Comparison of ENCODE assay signal across 8 mouse cellular contexts in genomic region chr2:151008939-151009509, GRCm38 (mm10). TPM values are rescaled to one million over a fixed set of nuclear protein-coding genes. Genes with fewer than 3 reads are reported as not detected.
DNase-seq lines count a peak whose midpoint lies in the region; ATAC-seq and TF ChIP-seq lines count a peak whose summit lies in the region.

No protein-coding gene starts in this region.

- H3K9me3 ChIP-seq in ES-E14 (ENCODE audit: control insufficient read depth, insufficient read depth, low read depth, low read length): no peaks in the 10 kb centered on the region
- H3K9me3 ChIP-seq in forebrain, embryonic 11.5 days (ENCODE audit: control insufficient read depth, low read length): no peaks in the 10 kb centered on the region

- H3K4me2 ChIP-seq in forebrain, embryonic 11.5 days (ENCODE audit: low read depth, low read length, severe bottlenecking): peak overlapping the region; percentile 74

- no peaks in the 10 kb centered on the region for H3K36me3 ChIP-seq in ES-E14 (ENCODE audit: control insufficient read depth, insufficient read depth, low read length, poor library complexity, severe bottlenecking)
- no peaks in the 10 kb centered on the region for H3K36me3 ChIP-seq in forebrain, embryonic 11.5 days (ENCODE audit: control insufficient read depth, insufficient read depth, low read length)

- peak overlapping the region; percentile 93 to 98 for H3K4me3 ChIP-seq in ES-E14 (ENCODE audit: insufficient read depth in 1 of 2, low read depth in 1 of 2, low read length in 2 of 2, poor library complexity in 1 of 2, severe bottlenecking in 1 of 2)
- peak overlapping the region; percentile 68 for H3K4me3 ChIP-seq in forebrain, embryonic 11.5 days (ENCODE audit: low read depth, low read length)

- no peak overlapping the region for H3K27ac ChIP-seq in ES-E14 (ENCODE audit: insufficient read depth, low read depth, low read length, poor library complexity, severe bottlenecking)
- H3K27ac ChIP-seq in forebrain, embryonic 11.5 days (ENCODE audit: low read depth, low read length): peak overlapping the region; percentile 70

- intact Hi-C loops in heart, postnatal 14 days (cut with DNase I): loop anchor here (10.0 kb wide), 1 partner anchor 394 kb away; no protein-coding TSS in a partner anchor

- WGBS in forebrain, embryonic 11.5 days: under 1% methylated on average over 52 of the region's 57 CpGs

- DNase-seq in ES-E14 (ENCODE audit: low read depth, low spot score): peak; percentile 78
- peak; percentile 74 for DNase-seq in c-Kit-positive CD71-positive TER-119-negative erythroid progenitor cells, embryonic 14.5 days (ENCODE audit: low read depth)
- peak; percentile 94 for DNase-seq in forebrain, embryonic 11.5 days (ENCODE audit: low spot score)
- peak; percentile 61 to 70 for DNase-seq in heart, postnatal 14 days
- peak; percentile 60 to 67 for DNase-seq in layer of hippocampus, adult 18-20 months (ENCODE audit: low spot score in 2 of 2)
- DNase-seq in lung, adult 18-20 months: peak; percentile 50 to 62
- peak; percentile 68 for DNase-seq in ovary, adult 18-20 months (ENCODE audit: low spot score)
- peak; percentile 40 for DNase-seq in thymus, postnatal 14 days

- H3K4me1 ChIP-seq in ES-E14 (ENCODE audit: control insufficient read depth in 2 of 2, insufficient read depth in 2 of 2, low read length in 2 of 2, poor library complexity in 1 of 2): peaks cover 0 to 4% of the 10 kb centered on the region in 2 experiments; a peak in 1 of 4 replicates
- no peaks in the 10 kb centered on the region for H3K4me1 ChIP-seq in forebrain, embryonic 11.5 days (replicated peaks; ENCODE audit: control insufficient read depth, insufficient read depth, low read length)

- no peaks in the 10 kb centered on the region for H3K27me3 ChIP-seq in forebrain, embryonic 11.5 days (ENCODE audit: control insufficient read depth, insufficient read depth, low read length)

- peak; percentile 96 for ATAC-seq in forebrain, embryonic 11.5 days (replicated peaks; ENCODE audit: low FRiP score)

- in situ Hi-C loops in ES-E14 (cut with MboI; ENCODE audit: low sequenced_read_pairs in 2 of 2, unreplicated experiment in 2 of 2): no loop called here

- H3K9ac ChIP-seq in ES-E14 (ENCODE audit: insufficient read depth, low read depth, low read length, poor library complexity, severe bottlenecking): peak overlapping the region; percentile 94
- H3K9ac ChIP-seq in forebrain, embryonic 11.5 days (ENCODE audit: low read length): peak overlapping the region; percentile 87

TF ChIP-seq in ES-E14, 5 proteins besides CTCF, POLR2A, EP300 and RAD21:
- TF ChIP-seq ZC3H11A (IDR thresholded peaks at IDR 0.05; ENCODE audit: borderline replicate concordance, low read depth, low read length): no peak
- 0 out of 2 replicates have a peak, but pooled peaks have one; percentile 48 for TF ChIP-seq HCFC1 (IDR thresholded peaks at IDR 0.05; ENCODE audit: borderline replicate concordance, insufficient read depth, low read length)
TF ChIP-seq in ES-E14: peak in this region for 1.

RNA-seq across cellular contexts. Expression of gene Ninl, which starts 30.2 kb away (rescaled TPM):
- 22.4 and 26.7 TPM in 2 replicates for total RNA-seq in ES-E14 (2012; rRNA removed)
- polyA plus RNA-seq in forebrain, embryonic 11.5 days (2014; fragmentation: Nextera tagmentation; extraction: Ambion mirVana): 26.7 and 28.7 TPM in 2 replicates
- total RNA-seq in heart, postnatal 14 days (2021): 1 to 10 TPM; 1.2 to 1.6 TPM
- 1 to 10 TPM; 5.6 to 5.8 TPM for total RNA-seq in layer of hippocampus, adult 18-20 months (2021)

RNA-seq across cellular contexts. Expression of gene Nanp, which starts 30.2 kb away (rescaled TPM):
- 8.9 and 11.8 TPM in 2 replicates for total RNA-seq in ES-E14 (2012; rRNA removed)
- 46.5 and 51.9 TPM in 2 replicates for polyA plus RNA-seq in forebrain, embryonic 11.5 days (2014; fragmentation: Nextera tagmentation; extraction: Ambion mirVana)
- 1 to 10 TPM; 2.8 to 3.8 TPM for total RNA-seq in heart, postnatal 14 days (2021)
- 10 to 100 TPM; 18.8 to 24.9 TPM for total RNA-seq in layer of hippocampus, adult 18-20 months (2021)

Comparison
In these comparisons a context has a peak if more than half of its experiments do, and no peak if none do; other contexts are left out.
1. DNase-seq: peak in every context shown above with its lines; median percentile 94 in forebrain, embryonic 11.5 days; 78 in ES-E14; 74 in c-Kit-positive CD71-positive TER-119-negative erythroid progenitor cells, embryonic 14.5 days; 68 in ovary, adult 18-20 months; 66 in heart, postnatal 14 days; 64 in layer of hippocampus, adult 18-20 months; 56 in lung, adult 18-20 months; 40 in thymus, postnatal 14 days.